Mouse (Mus musculus) heart, embryonic 10.5 days (tissue): Measurements from ENCODE around the gene Gpr162. TPM values are rescaled to one million over a fixed set of nuclear protein-coding genes. Genes with fewer than 3 reads are reported as not detected.
"Not testable (repeated sequence)": the region's sequence is repeated elsewhere in the genome, so short reads cannot be mapped to it uniquely, and the experiment has no call there.

Source experiments
- DNase-seq: peaks from one replicate; pipeline ENCODE4 v3.0.0-alpha.2; 2017; ENCODE audit warnings: low spot score
- H3K27ac ChIP-seq: fragments of 300-500 bp; sonication (generic); 2 replicates; pipeline ENCODE4 v1.5.1; 2016; ENCODE audit warnings: mild to moderate bottlenecking
- H3K27me3 ChIP-seq: fragments of 300-500 bp; sonication (generic); 2 replicates; pipeline ENCODE4 v1.6.1; 2016; ENCODE audit warnings: mild to moderate bottlenecking; ENCODE audit not compliant: poor library complexity, insufficient read depth, severe bottlenecking
- H3K36me3 ChIP-seq: fragments of 300-500 bp; sonication (generic); 2 replicates; pipeline ENCODE4 v1.6.1; 2016; ENCODE audit warnings: mild to moderate bottlenecking, moderate library complexity
- H3K4me1 ChIP-seq: fragments of 300-500 bp; sonication (generic); 2 replicates; pipeline ENCODE4 v1.6.1; 2016; ENCODE audit warnings: mild to moderate bottlenecking
- H3K4me3 ChIP-seq: fragments of 300-500 bp; sonication (generic); 2 replicates; pipeline ENCODE4 v1.5.1; 2016; ENCODE audit warnings: mild to moderate bottlenecking, moderate library complexity
- H3K9me3 ChIP-seq: fragments of 300-500 bp; sonication (generic); 2 replicates; pipeline ENCODE4 v1.6.1; 2016; ENCODE audit warnings: mild to moderate bottlenecking, moderate library complexity
- WGBS: fragments of 180-500 bp; shearing (Covaris S2); methylation state at CpG from one replicate; pipeline ENCODE4 v1.1.7; 2016; 5-methylcytosine and 5-hydroxymethylcytosine counted together
- polyA plus RNA-seq: library from polyadenylated mRNA; unstranded; fragments of >200 nt; fragmentation: Nextera tagmentation; extraction: Ambion mirVana; gene quantifications from 2 replicates; pipeline ENCODE4 v1.2.1, GENCODE M21; 2016

Gpr162 gene
- polyA plus RNA-seq, 1 experiment from 2014 or later, result 1.2 TPM

DNA sequence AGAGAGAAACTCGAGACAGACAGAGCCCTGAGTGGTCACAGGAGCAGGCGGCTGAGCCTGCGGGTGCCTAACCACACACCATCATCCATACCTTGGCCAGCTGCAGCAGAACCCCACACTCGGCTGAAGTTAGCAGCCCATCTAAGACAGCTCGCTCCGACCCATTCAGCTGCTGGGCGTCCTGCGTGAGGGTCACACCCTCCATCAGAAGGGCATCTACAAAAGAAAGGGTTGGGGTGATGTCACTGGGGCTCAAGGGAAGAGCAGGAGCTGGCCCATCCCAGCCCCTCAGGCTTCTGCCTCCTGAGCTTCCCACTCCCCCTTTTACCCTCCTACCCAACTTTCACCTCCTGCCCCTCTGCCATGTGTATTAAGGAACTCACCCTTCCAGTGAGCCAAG, 13.2 kb downstream of the Gpr162 start:
- H3K27me3 ChIP-seq, result peaks cover 16% of the 10 kb centered on the region
- H3K9me3 ChIP-seq, result no peaks in the 10 kb centered on the region
- H3K4me1 ChIP-seq, result peaks cover 8% of the 10 kb centered on the region
- H3K4me3 ChIP-seq, result no peak overlapping the region
- H3K27ac ChIP-seq, result no peak overlapping the region
- H3K36me3 ChIP-seq, result peaks cover 7% of the 10 kb centered on the region; the same call in 1 of the 2 replicates
- DNase-seq, result no peak
- WGBS, result 38% methylated on average over 8 of the region's 8 CpGs

- peaks cover 3% of the 10 kb centered on the region; the same call in 1 of the 2 replicates for H3K4me1 ChIP-seq
- DNase-seq, result peak; percentile 96
- peaks cover 13% of the 10 kb centered on the region for H3K27me3 ChIP-seq
- no peaks in the 10 kb centered on the region for H3K9me3 ChIP-seq
- no peak overlapping the region for H3K27ac ChIP-seq
- H3K36me3 ChIP-seq, result peaks cover 12% of the 10 kb centered on the region
- no peak overlapping the region for H3K4me3 ChIP-seq
- WGBS, result 9% methylated on average over 9 of the region's 9 CpGs
These were observed 16.5 kb downstream of the Gpr162 start for GRCm38 (mm10) chr6:124847305-124847704.

- DNase-seq, result no peak
- Histone ChIP-seq H3K27me3 (peaks cover 20% of the 10 kb centered on the region), H3K4me1 (peaks cover 46% of the 10 kb centered on the region), H3K9me3 (no peaks in the 10 kb centered on the region), H3K36me3 (peaks cover 18% of the 10 kb centered on the region), H3K27ac (peak within 1 kb of the TSS; percentile 79), H3K4me3 (peak within 1 kb of the TSS; percentile 43)
- 17% methylated on average over 15 of the region's 15 CpGs for WGBS
These were observed 23.3 kb downstream of the Gpr162 start, which contains the start of gene Gnb3 for GRCm38 (mm10) chr6:124840241-124841167. Gene Gnb3 (minus strand): TSS chr6:124840275.

GRCm38 (mm10) chr6:124839805-124840204, 24.0 kb downstream of the Gpr162 start:
- Histone ChIP-seq H3K36me3 (peaks cover 13% of the 10 kb centered on the region), H3K27ac (peak overlapping the region; percentile 79), H3K4me3 (peak overlapping the region; percentile 43), H3K27me3 (peaks cover 16% of the 10 kb centered on the region), H3K9me3 (no peaks in the 10 kb centered on the region), H3K4me1 (peaks cover 51% of the 10 kb centered on the region)
- WGBS, result 1% methylated on average over 8 of the region's 8 CpGs
- DNase-seq, result no peak

GRCm38 (mm10) chr6:124836411-124836810, 27.4 kb downstream of the Gpr162 start:
- 74% methylated on average over 7 of the region's 7 CpGs for WGBS
- Histone ChIP-seq H3K27ac (no peak overlapping the region), H3K4me3 (no peak overlapping the region), H3K4me1 (peaks cover 55% of the 10 kb centered on the region), H3K36me3 (peaks cover 36% of the 10 kb centered on the region), H3K9me3 (no peaks in the 10 kb centered on the region), H3K27me3 (peaks cover 12% of the 10 kb centered on the region)
- no peak for DNase-seq

- Histone ChIP-seq H3K4me3 (no peak overlapping the region), H3K27ac (peak overlapping the region; percentile 36; the same call in 1 of the 2 replicates), H3K36me3 (peaks cover 36% of the 10 kb centered on the region), H3K9me3 (no peaks in the 10 kb centered on the region), H3K4me1 (peaks cover 58% of the 10 kb centered on the region), H3K27me3 (peaks cover 12% of the 10 kb centered on the region)
- DNase-seq, result no peak
- WGBS, result 48% methylated on average over 10 of the region's 10 CpGs
These were observed 28.3 kb downstream of the Gpr162 start for GRCm38 (mm10) chr6:124835531-124835930.

- Histone ChIP-seq H3K4me3 (no peak overlapping the region), H3K27me3 (peaks cover 5% of the 10 kb centered on the region), H3K4me1 (peaks cover 51% of the 10 kb centered on the region), H3K36me3 (peaks cover 36% of the 10 kb centered on the region), H3K27ac (peak overlapping the region; percentile 24; the same call in 1 of the 2 replicates), H3K9me3 (no peaks in the 10 kb centered on the region)
- no peak for DNase-seq
- 82% methylated on average over 6 of the region's 6 CpGs for WGBS
These were observed 29.2 kb downstream of the Gpr162 start for GRCm38 (mm10) chr6:124834512-124835081.

- no peak overlapping the region for H3K27ac ChIP-seq
- no peaks in the 10 kb centered on the region for H3K9me3 ChIP-seq
- no peak overlapping the region; the same call in 1 of the 2 replicates for H3K4me3 ChIP-seq
- H3K27me3 ChIP-seq, result no peaks in the 10 kb centered on the region
- H3K36me3 ChIP-seq, result peaks cover 42% of the 10 kb centered on the region
- DNase-seq, result no peak
- peaks cover 41% of the 10 kb centered on the region for H3K4me1 ChIP-seq
- 93% methylated on average over 8 of the region's 8 CpGs for WGBS
These were observed 32.1 kb downstream of the Gpr162 start for GRCm38 (mm10) chr6:124831649-124832048.

DNA sequence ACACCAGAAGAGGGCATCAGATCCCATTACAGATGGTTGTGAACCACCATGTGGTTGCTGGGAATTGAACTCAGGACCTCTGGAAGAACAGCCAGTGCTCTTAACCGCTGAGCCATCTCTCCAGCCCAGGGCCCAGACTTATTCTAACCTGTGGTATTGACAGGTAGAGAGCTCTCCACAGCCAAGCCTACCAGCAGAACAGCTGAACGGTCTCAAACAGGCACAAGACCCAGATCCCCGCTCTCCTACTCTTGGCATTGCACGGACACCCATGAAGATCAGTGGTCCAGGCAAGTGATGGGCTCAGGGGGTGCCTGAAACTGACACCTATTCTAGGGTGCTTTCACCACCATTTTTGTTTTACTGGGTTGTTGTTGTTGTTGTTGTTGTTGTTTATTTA, 32.6 kb downstream of the Gpr162 start:
- Histone ChIP-seq H3K4me3 (peak overlapping the region; percentile 68; the same call in 1 of the 2 replicates), H3K36me3 (peaks cover 46% of the 10 kb centered on the region), H3K4me1 (peaks cover 36% of the 10 kb centered on the region)
- not testable (repeated sequence) for H3K27ac ChIP-seq, DNase-seq, H3K9me3 ChIP-seq, H3K27me3 ChIP-seq
- WGBS, result 93% methylated on average over 4 of the region's 4 CpGs

- Histone ChIP-seq H3K4me1 (peaks cover 25% of the 10 kb centered on the region), H3K4me3 (peak overlapping the region; percentile 68), H3K27me3 (no peaks in the 10 kb centered on the region), H3K36me3 (peaks cover 57% of the 10 kb centered on the region), H3K9me3 (no peaks in the 10 kb centered on the region), H3K27ac (peak overlapping the region; percentile 91)
- peak; percentile 99 for DNase-seq
- under 1% methylated on average over 38 of the region's 38 CpGs for WGBS
These were observed 33.7 kb downstream of the Gpr162 start for GRCm38 (mm10) chr6:124829799-124830700.

GRCm38 (mm10) chr6:124828868-124829798, 34.6 kb downstream of the Gpr162 start, which contains the start of the genes Usp5 and Cdca3:
Gene Usp5 (minus strand): TSS chr6:124829484.
Gene Cdca3 (plus strand): TSS chr6:124829547.
- H3K4me3 ChIP-seq, result peak within 1 kb of the TSS; percentile 68
- peak; percentile 100 for DNase-seq
- H3K36me3 ChIP-seq, result peaks cover 60% of the 10 kb centered on the region
- no peaks in the 10 kb centered on the region for H3K27me3 ChIP-seq
- no peaks in the 10 kb centered on the region for H3K9me3 ChIP-seq
- H3K4me1 ChIP-seq, result peaks cover 19% of the 10 kb centered on the region
- WGBS, result under 1% methylated on average over 55 of the region's 55 CpGs
- H3K27ac ChIP-seq, result peak within 1 kb of the TSS; percentile 91
